Mouse (Mus musculus) urinary bladder, postnatal 0 days (tissue): ENCODE results near the gene Cd164l2. TPM values are rescaled to one million over a fixed set of nuclear protein-coding genes. Genes with fewer than 3 reads are reported as not detected.

Experiments used
- microRNA-seq: library from miRNA; unstranded; fragments of <30 nt; microRNA quantifications from one replicate; pipeline ENCODE4, GENCODE M21; 2016
- polyA plus RNA-seq: library from polyadenylated mRNA; unstranded; fragments of >200 nt; fragmentation: Nextera tagmentation; extraction: Ambion mirVana; gene quantifications from 2 replicates; pipeline ENCODE4 v1.2.1, GENCODE M21; 2015

Cd164l2 gene
- polyA plus RNA-seq, result 0.72 and 0.94 TPM in 2 replicates

DNA sequence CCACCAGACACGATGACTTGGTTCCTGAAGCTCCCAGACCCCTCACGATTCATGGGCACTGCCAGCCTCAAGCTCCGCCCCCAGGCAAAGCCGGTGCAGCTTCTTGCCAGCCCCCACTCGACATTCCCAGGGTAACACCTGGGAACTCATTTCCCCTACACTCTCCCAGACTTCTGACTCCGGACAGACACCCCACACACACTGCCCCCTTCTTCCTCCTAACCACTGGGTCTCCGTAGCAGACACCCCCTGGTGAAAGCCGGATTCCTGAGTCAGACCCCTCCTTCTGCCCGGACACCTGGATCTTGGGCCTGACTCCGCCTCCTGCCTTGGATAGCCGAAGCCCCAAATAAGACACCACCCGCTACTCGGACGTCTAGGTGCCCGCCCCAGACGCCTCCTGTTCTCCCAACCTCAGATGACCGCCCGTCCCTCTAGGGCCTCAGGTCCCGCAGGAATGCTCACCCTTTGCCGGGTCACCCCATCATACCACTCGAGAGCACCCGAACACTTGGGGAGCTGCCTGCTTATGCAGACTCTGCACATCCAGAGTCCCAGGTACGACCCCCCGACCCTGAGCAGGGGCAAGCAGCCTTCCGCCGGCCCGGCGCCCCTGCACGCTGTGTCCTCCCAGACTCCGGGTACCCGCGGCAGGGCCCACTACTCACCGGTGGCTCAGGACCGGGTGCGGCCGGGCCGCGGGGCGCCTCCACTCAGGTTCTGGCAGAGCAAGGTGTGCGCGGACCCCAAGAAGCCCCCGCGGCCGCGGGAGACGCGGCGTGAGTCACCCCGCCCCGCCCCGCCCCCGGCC is at the start of gene Cd164l2, which contains the start of gene Gpr3:
TSS of gene Cd164l2 (plus strand) at position 381 of the 811 bp plus-strand sequence.
TSS of gene Gpr3 (minus strand) at position 786 of the 811 bp plus-strand sequence.

DNA sequence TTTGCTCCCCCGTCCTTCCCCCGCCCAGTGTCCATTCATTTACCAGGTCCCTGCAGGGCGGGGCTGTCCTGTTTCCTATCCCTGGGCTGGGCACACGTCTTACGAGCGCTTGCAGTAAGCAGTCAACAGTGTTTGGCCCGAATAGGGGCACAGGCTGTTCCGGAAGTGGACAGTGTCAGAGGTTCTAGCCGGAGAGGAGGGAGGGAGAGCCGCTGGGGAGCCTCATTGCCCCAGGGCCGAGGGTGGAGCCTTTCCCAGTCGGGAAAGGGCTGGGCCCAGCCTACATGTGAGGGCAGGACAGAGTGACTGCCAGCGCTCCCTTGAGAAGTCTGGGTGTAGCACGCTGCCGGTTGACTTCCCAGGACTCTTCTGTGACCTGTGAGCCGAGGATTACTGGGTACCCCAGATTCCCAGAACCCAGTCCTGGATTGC is 28.6 kb downstream of the Cd164l2 start, which contains the start of gene Map3k6:
TSS of gene Map3k6 (plus strand) at position 329 of the 432 bp plus-strand sequence.

DNA sequence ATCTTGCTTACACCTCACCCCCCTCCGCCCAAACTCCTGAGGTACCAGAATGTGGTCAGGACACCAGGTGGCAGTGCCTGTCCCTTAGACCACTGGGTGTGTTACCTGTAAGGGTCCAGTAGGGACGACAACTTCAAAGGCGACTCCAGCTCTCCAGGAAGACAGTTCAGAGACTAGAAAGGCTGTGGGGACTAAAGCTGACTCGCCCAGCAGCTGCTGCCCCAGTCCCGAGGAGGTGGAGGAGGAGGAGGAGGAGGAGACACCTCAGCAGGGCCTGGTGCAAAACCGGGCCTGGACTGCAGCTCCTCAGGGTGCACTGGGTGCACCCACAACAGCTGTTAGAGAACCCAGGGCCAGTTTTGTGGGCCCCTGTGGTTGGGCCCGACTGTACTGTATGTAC is 51.0 kb downstream of the Cd164l2 start, which contains the start of gene Sytl1:
TSS of gene Sytl1 (minus strand) at position 232 of the 400 bp plus-strand sequence.

Small RNAs within 50 kb of the gene (microRNA-seq; reads per million reads assigned to microRNA genes)
- gene Mir7017, result 1.9 reads per million

Other genes starting within 250 kb of the Cd164l2 start
- 0.55 and 2.5 TPM in 2 replicates for gene Fgr, start 238.0 kb upstream of the Cd164l2 start, polyA plus RNA-seq
- 3.7 and 3.8 TPM in 2 replicates for gene Ahdc1, start 200.9 kb upstream of the Cd164l2 start, polyA plus RNA-seq
- 77.2 and 82.2 TPM in 2 replicates for gene Wasf2, start 81.6 kb upstream of the Cd164l2 start, polyA plus RNA-seq
- 0.30 and 0.36 TPM in 2 replicates for gene Gpr3, start 405 bp downstream of the Cd164l2 start, polyA plus RNA-seq
- 11.5 and 13.7 TPM in 2 replicates for gene Map3k6, start 28.7 kb downstream of the Cd164l2 start, polyA plus RNA-seq
- gene Sytl1, start 51.0 kb downstream of the Cd164l2 start, polyA plus RNA-seq, result 27.1 and 28.4 TPM in 2 replicates
- 62.5 and 67.5 TPM in 2 replicates for gene Tmem222, start 65.7 kb downstream of the Cd164l2 start, polyA plus RNA-seq
- gene Wdtc1, start 141.3 kb downstream of the Cd164l2 start, polyA plus RNA-seq, result 10.6 and 11.6 TPM in 2 replicates
- 5.8 and 6.5 TPM in 2 replicates for gene Slc9a1, start 157.6 kb downstream of the Cd164l2 start, polyA plus RNA-seq